Mouse (Mus musculus): ENCODE measurements around the gene Dpf3. TPM values are rescaled to one million over a fixed set of nuclear protein-coding genes. Genes with fewer than 3 reads are reported as not detected.

Gene Dpf3
- polyA plus RNA-seq, 1 experiment from 2014 or later = 15.5 TPM

- no peaks in the 10 kb centered on the region for H3K9me3 ChIP-seq (ENCODE audit: control insufficient read depth, low read length)
- peaks cover 4% of the 10 kb centered on the region; the same call in 1 of the 2 replicates for H3K4me1 ChIP-seq (ENCODE audit: control insufficient read depth, insufficient read depth, low read length)
- H3K27me3 ChIP-seq (ENCODE audit: control insufficient read depth, insufficient read depth, low read length) = no peaks in the 10 kb centered on the region
- 88% methylated on average over 9 of the region's 9 CpGs for WGBS
- no peaks in the 10 kb centered on the region for H3K36me3 ChIP-seq (ENCODE audit: control insufficient read depth, insufficient read depth, low read length)
- H3K9ac ChIP-seq (ENCODE audit: low read depth, low read length) = no peak overlapping the region
- no peak overlapping the region for H3K4me2 ChIP-seq (replicated peaks; ENCODE audit: low read depth, low read length)
- ATAC-seq (ENCODE audit: low FRiP score, low TSS enrichment) = no peak
- H3K4me3 ChIP-seq (ENCODE audit: low read length) = no peak overlapping the region
- H3K27ac ChIP-seq (ENCODE audit: low read depth, low read length) = no peak overlapping the region
Measured at GRCm38 (mm10) chr12:83312818-83313217, 174.7 kb downstream of the Dpf3 start.

GRCm38 (mm10) chr12:83310567-83310966 is 176.9 kb downstream of the Dpf3 start:
- Histone ChIP-seq H3K27me3 (ENCODE audit: control insufficient read depth, insufficient read depth, low read length) (no peaks in the 10 kb centered on the region), H3K9me3 (ENCODE audit: control insufficient read depth, low read length) (no peaks in the 10 kb centered on the region), H3K4me1 (ENCODE audit: control insufficient read depth, insufficient read depth, low read length) (no peaks in the 10 kb centered on the region), H3K36me3 (ENCODE audit: control insufficient read depth, insufficient read depth, low read length) (no peaks in the 10 kb centered on the region), H3K4me2 (replicated peaks; ENCODE audit: low read depth, low read length) (no peak overlapping the region), H3K9ac (ENCODE audit: low read depth, low read length) (no peak overlapping the region), H3K4me3 (ENCODE audit: low read length) (no peak overlapping the region), H3K27ac (ENCODE audit: low read depth, low read length) (no peak overlapping the region)
- 52% methylated on average over 11 of the region's 11 CpGs for WGBS
- no peak for ATAC-seq (ENCODE audit: low FRiP score, low TSS enrichment)

GRCm38 (mm10) chr12:83309031-83309804 is 178.3 kb downstream of the Dpf3 start:
- ATAC-seq (ENCODE audit: low FRiP score, low TSS enrichment) = no peak
- Histone ChIP-seq H3K27me3 (ENCODE audit: control insufficient read depth, insufficient read depth, low read length) (no peaks in the 10 kb centered on the region), H3K9me3 (ENCODE audit: control insufficient read depth, low read length) (no peaks in the 10 kb centered on the region), H3K9ac (ENCODE audit: low read depth, low read length) (no peak overlapping the region), H3K4me1 (ENCODE audit: control insufficient read depth, insufficient read depth, low read length) (no peaks in the 10 kb centered on the region), H3K27ac (ENCODE audit: low read depth, low read length) (no peak overlapping the region), H3K36me3 (ENCODE audit: control insufficient read depth, insufficient read depth, low read length) (no peaks in the 10 kb centered on the region), H3K4me3 (ENCODE audit: low read length) (no peak overlapping the region), H3K4me2 (replicated peaks; ENCODE audit: low read depth, low read length) (no peak overlapping the region)
- 83% methylated on average over 11 of the region's 11 CpGs for WGBS

GRCm38 (mm10) chr12:83308627-83309026 is 178.9 kb downstream of the Dpf3 start:
- WGBS = 54% methylated on average over 4 of the region's 4 CpGs
- Histone ChIP-seq H3K4me3 (ENCODE audit: low read length) (no peak overlapping the region), H3K27ac (ENCODE audit: low read depth, low read length) (no peak overlapping the region), H3K4me2 (replicated peaks; ENCODE audit: low read depth, low read length) (no peak overlapping the region), H3K36me3 (ENCODE audit: control insufficient read depth, insufficient read depth, low read length) (no peaks in the 10 kb centered on the region), H3K9me3 (ENCODE audit: control insufficient read depth, low read length) (no peaks in the 10 kb centered on the region), H3K27me3 (ENCODE audit: control insufficient read depth, insufficient read depth, low read length) (no peaks in the 10 kb centered on the region), H3K9ac (ENCODE audit: low read depth, low read length) (no peak overlapping the region), H3K4me1 (ENCODE audit: control insufficient read depth, insufficient read depth, low read length) (no peaks in the 10 kb centered on the region)
- no peak for ATAC-seq (ENCODE audit: low FRiP score, low TSS enrichment)

- H3K9me3 ChIP-seq (ENCODE audit: control insufficient read depth, low read length) = no peaks in the 10 kb centered on the region
- no peak overlapping the region for H3K27ac ChIP-seq (ENCODE audit: low read depth, low read length)
- H3K27me3 ChIP-seq (ENCODE audit: control insufficient read depth, insufficient read depth, low read length) = no peaks in the 10 kb centered on the region
- no peak for ATAC-seq (ENCODE audit: low FRiP score, low TSS enrichment)
- 67% methylated on average over 6 of the region's 6 CpGs for WGBS
- H3K9ac ChIP-seq (ENCODE audit: low read depth, low read length) = no peak overlapping the region
- H3K4me1 ChIP-seq (ENCODE audit: control insufficient read depth, insufficient read depth, low read length) = peaks cover 16% of the 10 kb centered on the region
- no peak overlapping the region for H3K4me3 ChIP-seq (ENCODE audit: low read length)
- no peaks in the 10 kb centered on the region for H3K36me3 ChIP-seq (ENCODE audit: control insufficient read depth, insufficient read depth, low read length)
- H3K4me2 ChIP-seq (replicated peaks; ENCODE audit: low read depth, low read length) = no peak overlapping the region
Measured at GRCm38 (mm10) chr12:83303221-83303620, 184.3 kb downstream of the Dpf3 start.

- 46% methylated on average over 18 of the region's 18 CpGs for WGBS
- ATAC-seq (ENCODE audit: low FRiP score, low TSS enrichment) = no peak
- Histone ChIP-seq H3K4me1 (ENCODE audit: control insufficient read depth, insufficient read depth, low read length) (peaks cover 16% of the 10 kb centered on the region), H3K36me3 (ENCODE audit: control insufficient read depth, insufficient read depth, low read length) (no peaks in the 10 kb centered on the region), H3K27me3 (ENCODE audit: control insufficient read depth, insufficient read depth, low read length) (no peaks in the 10 kb centered on the region), H3K9ac (ENCODE audit: low read depth, low read length) (no peak overlapping the region), H3K9me3 (ENCODE audit: control insufficient read depth, low read length) (no peaks in the 10 kb centered on the region), H3K4me3 (ENCODE audit: low read length) (no peak overlapping the region), H3K27ac (ENCODE audit: low read depth, low read length) (no peak overlapping the region), H3K4me2 (replicated peaks; ENCODE audit: low read depth, low read length) (no peak overlapping the region)
Measured at GRCm38 (mm10) chr12:83302320-83303153, 185.0 kb downstream of the Dpf3 start.

- Histone ChIP-seq H3K9ac (ENCODE audit: low read depth, low read length) (no peak overlapping the region), H3K9me3 (ENCODE audit: control insufficient read depth, low read length) (no peaks in the 10 kb centered on the region), H3K4me1 (ENCODE audit: control insufficient read depth, insufficient read depth, low read length) (peaks cover 16% of the 10 kb centered on the region), H3K27ac (ENCODE audit: low read depth, low read length) (no peak overlapping the region), H3K27me3 (ENCODE audit: control insufficient read depth, insufficient read depth, low read length) (no peaks in the 10 kb centered on the region), H3K4me2 (replicated peaks; ENCODE audit: low read depth, low read length) (no peak overlapping the region), H3K4me3 (ENCODE audit: low read length) (no peak overlapping the region), H3K36me3 (ENCODE audit: control insufficient read depth, insufficient read depth, low read length) (no peaks in the 10 kb centered on the region)
- WGBS = 57% methylated on average over 18 of the region's 18 CpGs
- peak; percentile 43; the same call in 1 of the 2 replicates for ATAC-seq (ENCODE audit: low FRiP score, low TSS enrichment)
Measured at GRCm38 (mm10) chr12:83301616-83302319, 185.7 kb downstream of the Dpf3 start.

- Histone ChIP-seq H3K9ac (ENCODE audit: low read depth, low read length) (no peak overlapping the region), H3K9me3 (ENCODE audit: control insufficient read depth, low read length) (no peaks in the 10 kb centered on the region), H3K4me1 (ENCODE audit: control insufficient read depth, insufficient read depth, low read length) (peaks cover 16% of the 10 kb centered on the region), H3K27me3 (ENCODE audit: control insufficient read depth, insufficient read depth, low read length) (no peaks in the 10 kb centered on the region), H3K4me2 (replicated peaks; ENCODE audit: low read depth, low read length) (no peak overlapping the region), H3K36me3 (ENCODE audit: control insufficient read depth, insufficient read depth, low read length) (peaks cover 4% of the 10 kb centered on the region; the same call in 1 of the 2 replicates), H3K4me3 (ENCODE audit: low read length) (no peak overlapping the region), H3K27ac (ENCODE audit: low read depth, low read length) (no peak overlapping the region)
- WGBS = 87% methylated on average over 5 of the region's 5 CpGs
- no peak for ATAC-seq (ENCODE audit: low FRiP score, low TSS enrichment)
Measured at GRCm38 (mm10) chr12:83298358-83298757, 189.2 kb downstream of the Dpf3 start.

Measured in kidney, embryonic 14.5 days (tissue).